Mouse (Mus musculus) G1E (cell line): ENCODE measurements around the gene Nrp2. TPM values are rescaled to one million over a fixed set of nuclear protein-coding genes. Genes with fewer than 3 reads are reported as not detected.

Experiments used
- ATAC-seq: 2 replicates; pipeline ENCODE4 v1.8.0; 2016; ENCODE audit warnings: mild to moderate bottlenecking; ENCODE audit not compliant: insufficient number of reproducible peaks, poor library complexity, low FRiP score, severe bottlenecking; ENCODE audit errors: extremely low read depth
- DNase-seq: peaks from one replicate; pipeline ENCODE4 v3.0.0; 2012; ENCODE audit warnings: low spot score
- H3K27me3 ChIP-seq: 2 replicates; pipeline ENCODE4 v1.6.1; 2012; ENCODE audit warnings: mild to moderate bottlenecking, low read length, inconsistent platforms; ENCODE audit not compliant: insufficient read depth
- H3K36me3 ChIP-seq: replicated peaks from 2 replicates; pipeline ENCODE3; 2012; ENCODE audit warnings: mild to moderate bottlenecking, inconsistent platforms
- H3K4me1 ChIP-seq: 2 replicates; pipeline ENCODE4 v1.6.1; 2012; ENCODE audit warnings: low read depth, low read length, inconsistent platforms, mixed read lengths; ENCODE audit not compliant: insufficient read depth
- H3K4me3 ChIP-seq: 2 replicates; pipeline ENCODE4 v1.5.1; 2012; ENCODE audit warnings: low read depth, mild to moderate bottlenecking, inconsistent platforms, low read length, moderate library complexity, mixed read lengths
- H3K9me3 ChIP-seq: replicated peaks from 2 replicates; pipeline ENCODE4 v1.6.1; 2012; ENCODE audit warnings: inconsistent platforms
- CTCF ChIP-seq: IDR thresholded peaks from 2 replicates; pipeline ENCODE4 v1.5.1; 2012; ENCODE audit warnings: low read depth, low read length, inconsistent platforms, mixed read lengths
- GATA1 ChIP-seq: IDR thresholded peaks from 2 replicates; pipeline ENCODE4 v1.6.1; 2012; ENCODE audit warnings: borderline replicate concordance, low read length, inconsistent platforms, mixed read lengths
- GATA2 ChIP-seq: IDR thresholded peaks from 2 replicates; pipeline ENCODE4 v1.6.1; 2012; ENCODE audit warnings: low read depth, low read length, inconsistent platforms, borderline replicate concordance
- POLR2AphosphoS5 ChIP-seq: IDR thresholded peaks from 2 replicates; pipeline ENCODE4 v1.6.1; 2012; ENCODE audit warnings: low read depth, low read length, inconsistent platforms; ENCODE audit not compliant: insufficient replicate concordance
- TAL1 ChIP-seq: conservative IDR thresholded peaks from 2 replicates; pipeline ENCODE4 v1.6.1; 2012; ENCODE audit warnings: low read depth, low read length, inconsistent platforms, mixed read lengths
- polyA plus RNA-seq: library from polyadenylated mRNA; stranded (reverse); fragments of >175 nt; gene quantifications from 2 replicates; pipeline ENCODE4 v1.2.3, GENCODE M21; 2012
- total RNA-seq, 2 experiments: library from RNA; stranded (forward) in 1 of 2; stranded (reverse) in 1 of 2; fragments of 200-1000 nt in 1 of 2; fragments of >200 nt in 1 of 2; fragmentation: Nextera tagmentation in 1 of 2; gene quantifications; 2 replicates each; pipeline ENCODE4 v1.2.3; 2014 to 2017

The Nrp2 gene
- total and polyA plus RNA-seq, 3 experiments: 0.07 to 0.16 TPM; not detected in 1

- H3K4me1 ChIP-seq: no peaks in the 10 kb centered on the region; the same call in 1 of the 2 replicates
- H3K36me3 ChIP-seq: no peaks in the 10 kb centered on the region
- no peak for ATAC-seq
- no peak overlapping the region for H3K4me3 ChIP-seq
- DNase-seq: no peak
- no peak for TF ChIP-seq POLR2AphosphoS5
- TF ChIP-seq GATA1: no peak
- no peak for TF ChIP-seq CTCF
- no peak for TF ChIP-seq GATA2
- TF ChIP-seq TAL1: no peak
- peaks cover 53% of the 10 kb centered on the region for H3K27me3 ChIP-seq
- peaks cover 4% of the 10 kb centered on the region; the same call in 1 of the 2 replicates for H3K9me3 ChIP-seq
These were observed 1.2 kb downstream of the Nrp2 start for GRCm38 (mm10) chr1:62704117-62704888.

GRCm38 (mm10) chr1:62704889-62705516, 1.9 kb downstream of the Nrp2 start:
- peaks cover 55% of the 10 kb centered on the region for H3K27me3 ChIP-seq

GRCm38 (mm10) chr1:62705517-62705981, 2.5 kb downstream of the Nrp2 start:
- ATAC-seq (no peak), DNase-seq (no peak)
- TF ChIP-seq GATA1 (no peak), CTCF (no peak), GATA2 (no peak), TAL1 (no peak), POLR2AphosphoS5 (no peak)
- H3K36me3 ChIP-seq: no peaks in the 10 kb centered on the region
- no peaks in the 10 kb centered on the region; the same call in 1 of the 2 replicates for H3K4me1 ChIP-seq
- peaks cover 60% of the 10 kb centered on the region for H3K27me3 ChIP-seq
- peaks cover 4% of the 10 kb centered on the region; the same call in 1 of the 2 replicates for H3K9me3 ChIP-seq
- H3K4me3 ChIP-seq: no peak overlapping the region

More at GRCm38 (mm10) chr1:62704889-62705516, 1.9 kb downstream of the Nrp2 start:
- Histone ChIP-seq H3K9me3 (peaks cover 4% of the 10 kb centered on the region; the same call in 1 of the 2 replicates), H3K36me3 (no peaks in the 10 kb centered on the region), H3K4me3 (no peak overlapping the region), H3K4me1 (no peaks in the 10 kb centered on the region; the same call in 1 of the 2 replicates)
- TF ChIP-seq GATA1: no peak
- TF ChIP-seq CTCF: no peak
- TF ChIP-seq GATA2: no peak
- no peak for TF ChIP-seq TAL1
- TF ChIP-seq POLR2AphosphoS5: no peak
- DNase-seq: no peak
- no peak for ATAC-seq

GRCm38 (mm10) chr1:62706085-62707021, 3.3 kb downstream of the Nrp2 start:
- no peaks in the 10 kb centered on the region for H3K36me3 ChIP-seq
- peaks cover 60% of the 10 kb centered on the region for H3K27me3 ChIP-seq
- no peak overlapping the region for H3K4me3 ChIP-seq
- no peaks in the 10 kb centered on the region; the same call in 1 of the 2 replicates for H3K4me1 ChIP-seq
- DNase-seq: no peak
- H3K9me3 ChIP-seq: peaks cover 4% of the 10 kb centered on the region; the same call in 1 of the 2 replicates
- TF ChIP-seq POLR2AphosphoS5: no peak
- no peak for TF ChIP-seq CTCF
- TF ChIP-seq GATA2: no peak
- TF ChIP-seq TAL1: no peak
- no peak for TF ChIP-seq GATA1
- no peak for ATAC-seq

GRCm38 (mm10) chr1:62707101-62707912, 4.2 kb downstream of the Nrp2 start:
- TF ChIP-seq CTCF (no peak), POLR2AphosphoS5 (no peak), GATA1 (no peak), GATA2 (no peak), TAL1 (no peak)
- Histone ChIP-seq H3K36me3 (no peaks in the 10 kb centered on the region), H3K4me1 (no peaks in the 10 kb centered on the region; the same call in 1 of the 2 replicates), H3K9me3 (peaks cover 4% of the 10 kb centered on the region; the same call in 1 of the 2 replicates), H3K4me3 (0 out of 2 replicates have a peak overlapping the region, but pooled peaks have one; percentile 15), H3K27me3 (peaks cover 60% of the 10 kb centered on the region)
- DNase-seq: no peak
- no peak for ATAC-seq
